Mouse (Mus musculus) small intestine, adult 2 months (tissue): ENCODE results near the gene Gm28047.

Experiments used
- CTCF ChIP-seq: fragments of 200-500 bp; IDR thresholded peaks from 2 replicates; pipeline ENCODE4 v1.5.1; 2012; ENCODE audit warnings: low read depth, mild to moderate bottlenecking, control low read depth, inconsistent platforms, low read length, moderate library complexity, mixed read lengths; ENCODE audit not compliant: insufficient replicate concordance, insufficient read length; ENCODE audit errors: extremely low read depth
- POLR2A ChIP-seq: fragments of 200-500 bp; IDR thresholded peaks from 2 replicates; pipeline ENCODE4 v1.6.1; 2012; ENCODE audit warnings: low read depth, mild to moderate bottlenecking, control low read depth, inconsistent platforms, low read length, moderate library complexity

GRCm38 (mm10) chr15:102499851-102500250 lies 125.0 kb downstream of the Gm28047 start:
- TF ChIP-seq CTCF (no peak), POLR2A (no peak)
